Mouse (Mus musculus): ENCODE measurements around the gene Ccdc85a. TPM values are rescaled to one million over a fixed set of nuclear protein-coding genes. Genes with fewer than 3 reads are reported as not detected.
"Not testable (repeated sequence)": the region's sequence is repeated elsewhere in the genome, so short reads cannot be mapped to it uniquely, and the experiment has no call there.

Ccdc85a gene
- polyA plus RNA-seq, 1 experiment from 2014 or later: 6.7 TPM

- 52% methylated on average over 1 of the region's 1 CpGs for WGBS
- Histone ChIP-seq H3K9me3 (no peaks in the 10 kb centered on the region), H3K4me3 (no peak overlapping the region), H3K27ac (no peak overlapping the region), H3K9ac (no peak overlapping the region), H3K4me1 (no peaks in the 10 kb centered on the region), H3K27me3 (no peaks in the 10 kb centered on the region), H3K4me2 (no peak overlapping the region), H3K36me3 (no peaks in the 10 kb centered on the region)
- ATAC-seq (ENCODE audit: borderline replicate concordance, extremely low read depth, low FRiP score, low TSS enrichment): no peak
Measured at GRCm38 (mm10) chr11:28397166-28397565, 187.0 kb downstream of the Ccdc85a start.

- Histone ChIP-seq H3K9me3 (no peaks in the 10 kb centered on the region), H3K4me1 (no peaks in the 10 kb centered on the region), H3K4me2 (no peak overlapping the region), H3K27ac (no peak overlapping the region), H3K9ac (no peak overlapping the region), H3K4me3 (no peak overlapping the region), H3K27me3 (no peaks in the 10 kb centered on the region), H3K36me3 (no peaks in the 10 kb centered on the region)
- no peak for ATAC-seq (ENCODE audit: borderline replicate concordance, extremely low read depth, low FRiP score, low TSS enrichment)
Measured at GRCm38 (mm10) chr11:28375891-28376290, 208.2 kb downstream of the Ccdc85a start.

- H3K4me2 ChIP-seq: no peak overlapping the region
- H3K4me3 ChIP-seq: no peak overlapping the region
- no peaks in the 10 kb centered on the region for H3K27me3 ChIP-seq
- H3K36me3 ChIP-seq: no peaks in the 10 kb centered on the region
- no peak overlapping the region for H3K9ac ChIP-seq
- no peak for ATAC-seq (ENCODE audit: borderline replicate concordance, extremely low read depth, low FRiP score, low TSS enrichment)
- H3K4me1 ChIP-seq: no peaks in the 10 kb centered on the region
- H3K27ac ChIP-seq: no peak overlapping the region
- H3K9me3 ChIP-seq: no peaks in the 10 kb centered on the region
Measured at GRCm38 (mm10) chr11:28374636-28375035, 209.5 kb downstream of the Ccdc85a start.

GRCm38 (mm10) chr11:28371381-28371780, 212.7 kb downstream of the Ccdc85a start:
- H3K27me3 ChIP-seq; H3K9ac ChIP-seq; H3K4me2 ChIP-seq; H3K4me3 ChIP-seq; H3K9me3 ChIP-seq; ATAC-seq (ENCODE audit: borderline replicate concordance, extremely low read depth, low FRiP score, low TSS enrichment); H3K36me3 ChIP-seq; H3K4me1 ChIP-seq; H3K27ac ChIP-seq: not testable (repeated sequence)
- WGBS: 54% methylated on average over 5 of the region's 5 CpGs

GRCm38 (mm10) chr11:28365929-28366244, 218.2 kb downstream of the Ccdc85a start:
- Histone ChIP-seq H3K4me2 (peak overlapping the region; percentile 61), H3K9me3 (no peaks in the 10 kb centered on the region), H3K9ac (no peak overlapping the region), H3K4me3 (peak overlapping the region; percentile 32; the same call in 1 of the 2 replicates), H3K36me3 (no peaks in the 10 kb centered on the region), H3K4me1 (peaks cover 6% of the 10 kb centered on the region; the same call in 1 of the 2 replicates), H3K27me3 (no peaks in the 10 kb centered on the region), H3K27ac (no peak overlapping the region)
- 57% methylated on average over 2 of the region's 2 CpGs for WGBS
- ATAC-seq (ENCODE audit: borderline replicate concordance, extremely low read depth, low FRiP score, low TSS enrichment): no peak

- Histone ChIP-seq H3K4me2 (peak overlapping the region; percentile 61), H3K9me3 (no peaks in the 10 kb centered on the region), H3K27ac (no peak overlapping the region), H3K4me1 (peaks cover 6% of the 10 kb centered on the region; the same call in 1 of the 2 replicates), H3K9ac (no peak overlapping the region), H3K27me3 (no peaks in the 10 kb centered on the region), H3K36me3 (no peaks in the 10 kb centered on the region), H3K4me3 (peak overlapping the region; percentile 32)
- 8% methylated on average over 25 of the region's 26 CpGs for WGBS
- peak; percentile 89; the same call in 1 of the 2 replicates for ATAC-seq (ENCODE audit: borderline replicate concordance, extremely low read depth, low FRiP score, low TSS enrichment)
Measured at GRCm38 (mm10) chr11:28365209-28365928, 218.8 kb downstream of the Ccdc85a start.

- no peaks in the 10 kb centered on the region for H3K36me3 ChIP-seq
- no peak overlapping the region for H3K4me2 ChIP-seq
- H3K27ac ChIP-seq: no peak overlapping the region
- H3K27me3 ChIP-seq: no peaks in the 10 kb centered on the region
- H3K9me3 ChIP-seq: no peaks in the 10 kb centered on the region
- no peak overlapping the region for H3K9ac ChIP-seq
- WGBS: 74% methylated on average over 2 of the region's 2 CpGs
- no peak overlapping the region for H3K4me3 ChIP-seq
- no peak for ATAC-seq (ENCODE audit: borderline replicate concordance, extremely low read depth, low FRiP score, low TSS enrichment)
- H3K4me1 ChIP-seq: no peaks in the 10 kb centered on the region
Measured at GRCm38 (mm10) chr11:28343465-28343864, 240.7 kb downstream of the Ccdc85a start.

GRCm38 (mm10) chr11:28341887-28342286, 242.2 kb downstream of the Ccdc85a start:
- no peaks in the 10 kb centered on the region for H3K27me3 ChIP-seq
- no peak overlapping the region for H3K27ac ChIP-seq
- no peaks in the 10 kb centered on the region for H3K36me3 ChIP-seq
- no peak overlapping the region for H3K9ac ChIP-seq
- no peak overlapping the region for H3K4me3 ChIP-seq
- ATAC-seq (ENCODE audit: borderline replicate concordance, extremely low read depth, low FRiP score, low TSS enrichment): no peak
- H3K4me1 ChIP-seq: no peaks in the 10 kb centered on the region
- 63% methylated on average over 5 of the region's 5 CpGs for WGBS
- H3K4me2 ChIP-seq: no peak overlapping the region
- H3K9me3 ChIP-seq: no peaks in the 10 kb centered on the region

GRCm38 (mm10) chr11:28339224-28340150, 244.6 kb downstream of the Ccdc85a start, which contains the start of gene Gm6685:
Gene Gm6685 (minus strand): TSS chr11:28339867.
- not testable (repeated sequence) for H3K27ac ChIP-seq; H3K4me1 ChIP-seq; H3K4me3 ChIP-seq; H3K9ac ChIP-seq; H3K9me3 ChIP-seq; ATAC-seq (ENCODE audit: borderline replicate concordance, extremely low read depth, low FRiP score, low TSS enrichment); H3K4me2 ChIP-seq; H3K27me3 ChIP-seq; H3K36me3 ChIP-seq
- 86% methylated on average over 45 of the region's 45 CpGs for WGBS

Other genes starting within 250 kb of the Ccdc85a start
- gene Gm6685, start 244.5 kb downstream of the Ccdc85a start, polyA plus RNA-seq (2015; fragmentation: Nextera tagmentation; extraction: Ambion mirVana): 0.25 TPM in 1 of 2 replicates, not detected in the other

Measured in lung, embryonic 15.5 days (tissue).